Mouse (Mus musculus) embryo, embryonic 11 days (tissue): ENCODE results near the gene Asb2.

Experiments
- DNase-seq: peaks from one replicate; pipeline ENCODE4 v3.0.0-alpha.2; 2015

Asb2 gene

DNA sequence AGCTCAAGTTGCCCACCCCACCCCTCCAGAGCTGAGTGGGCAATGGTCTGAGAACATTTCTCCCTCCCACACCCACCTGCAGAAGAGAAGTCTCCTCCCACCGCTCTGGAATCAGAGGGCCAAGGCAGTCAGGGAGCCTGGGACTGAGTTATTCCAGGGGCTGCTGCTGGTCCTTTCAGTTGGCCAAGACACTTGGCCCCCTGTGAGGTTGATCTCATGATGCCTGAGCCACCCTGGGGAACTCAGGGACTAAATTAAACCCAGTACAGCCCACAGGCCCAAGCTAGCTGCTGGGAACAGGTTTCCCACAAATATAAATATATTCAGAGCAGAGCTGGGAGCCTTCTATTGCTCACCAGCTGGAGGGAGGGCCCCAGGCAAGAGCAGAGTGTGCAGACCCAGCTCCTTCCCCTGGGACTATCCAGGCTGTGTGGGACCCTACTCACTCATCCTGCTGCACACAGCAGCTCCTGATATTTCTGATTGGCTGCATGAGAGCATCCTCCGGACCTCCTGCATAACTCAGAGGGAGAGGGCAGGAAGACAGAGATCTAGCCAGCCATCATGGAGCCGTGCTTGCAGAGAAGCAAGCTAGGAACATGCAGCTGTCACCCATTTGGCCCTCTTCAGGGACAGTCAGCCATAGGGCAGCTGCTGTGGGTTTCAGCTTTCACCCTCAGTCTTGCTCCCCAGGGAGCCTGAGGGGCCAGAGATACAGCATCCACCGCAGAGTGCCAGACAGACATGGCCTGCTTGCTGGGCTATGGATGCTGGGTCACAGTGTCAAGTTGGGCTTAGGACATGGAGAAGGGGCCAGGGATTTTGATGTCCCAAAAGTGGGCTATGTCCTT, 3.4 kb upstream of the Asb2 start:
- DNase-seq = no peak

DNA sequence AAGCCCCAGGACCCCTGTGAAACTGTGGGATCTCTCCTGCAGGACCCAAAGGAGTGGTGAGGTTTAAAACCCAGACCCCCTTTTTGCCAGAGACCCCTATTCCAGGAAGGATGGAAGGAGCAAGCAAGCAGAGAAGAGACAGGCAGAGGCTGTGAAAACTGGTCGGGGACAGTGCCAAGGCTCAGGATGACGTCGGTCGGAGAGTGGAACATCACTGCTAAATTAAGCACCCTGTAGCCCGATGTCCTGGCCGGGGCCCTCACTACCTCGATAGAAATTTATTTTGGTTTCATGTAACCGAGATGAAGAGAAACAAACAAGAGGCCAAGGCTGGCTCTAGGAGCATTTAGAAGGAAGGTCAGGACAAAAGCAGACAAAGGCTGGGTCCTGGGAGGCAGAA, 2.4 kb upstream of the Asb2 start:
- no peak for DNase-seq

DNA sequence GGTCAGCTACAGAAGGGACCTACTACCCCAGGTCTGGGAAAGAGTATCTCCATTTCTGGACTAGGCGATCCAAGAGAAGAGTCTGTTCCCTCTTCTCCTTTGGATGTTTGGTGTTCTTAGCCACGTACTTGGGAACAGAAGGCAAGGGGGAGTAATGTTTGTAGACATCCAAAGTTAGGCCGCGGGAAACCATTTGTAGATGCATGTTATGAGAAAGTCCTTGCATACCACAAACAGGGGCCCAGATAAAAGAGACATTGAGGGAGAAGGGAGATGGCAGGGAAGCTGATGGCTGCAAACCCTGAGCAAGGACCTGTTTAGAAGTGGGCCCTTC, 581 bp upstream of the Asb2 start:
- no peak for DNase-seq

DNA sequence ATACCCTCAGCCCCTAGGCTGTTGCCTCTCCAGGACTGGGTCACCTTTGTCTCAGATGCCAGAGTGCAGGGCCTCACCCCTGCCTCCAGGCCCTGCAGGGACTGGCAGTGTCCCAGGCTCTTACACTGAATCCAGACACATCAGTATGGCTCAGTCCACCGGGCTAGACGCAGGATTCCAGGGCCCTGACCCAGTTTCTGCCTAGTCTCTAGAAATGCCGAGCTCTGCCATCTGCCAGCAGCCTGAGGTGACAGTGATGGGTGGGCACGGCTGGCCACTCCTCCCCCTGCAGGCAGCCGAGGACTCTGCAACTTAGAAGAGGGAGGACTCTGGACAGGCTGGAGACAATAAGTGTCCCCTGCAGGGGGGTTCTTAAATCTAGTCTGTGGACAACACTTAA, 2.3 kb downstream of the Asb2 start:
- peak; percentile 42 for DNase-seq

DNA sequence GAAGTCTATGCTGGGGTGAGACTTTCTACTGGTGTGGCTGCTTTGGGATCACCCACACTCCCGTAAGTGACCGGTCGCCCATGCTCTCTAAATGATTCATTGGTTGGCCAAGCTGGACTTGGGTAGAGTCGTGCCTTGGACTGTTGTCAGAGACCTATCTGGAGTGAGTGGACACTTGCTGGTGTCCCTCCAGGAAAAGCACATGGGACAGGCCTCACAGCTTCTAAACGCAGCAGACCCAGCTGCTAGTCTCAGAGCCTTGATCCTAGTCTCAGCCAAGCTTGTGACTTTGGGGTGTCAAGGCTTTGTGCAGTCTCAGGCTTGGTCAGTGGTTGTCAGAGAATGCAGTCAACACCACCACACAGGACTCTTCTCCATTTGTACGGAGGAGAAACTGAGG, 3.1 kb downstream of the Asb2 start:
- DNase-seq = no peak

DNA sequence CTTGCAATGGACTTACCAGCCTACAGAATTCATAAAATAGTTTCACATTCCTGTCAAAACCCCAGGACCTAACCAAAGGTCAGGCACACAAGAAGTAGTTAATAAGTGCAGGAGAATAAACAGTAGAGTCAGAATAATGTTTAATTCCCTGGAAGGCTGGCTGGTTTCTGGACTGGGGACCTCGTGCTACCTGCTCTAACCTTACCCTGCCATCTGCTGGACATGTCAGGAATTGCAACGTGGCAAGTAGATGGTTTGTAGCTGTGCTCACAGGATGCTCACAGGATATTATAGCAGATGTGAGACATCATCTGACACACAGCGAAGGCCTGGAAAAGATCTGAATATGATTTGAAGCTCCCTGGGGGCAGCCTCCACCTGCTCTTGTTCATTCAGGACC, 7.3 kb downstream of the Asb2 start:
- DNase-seq = peak; percentile 85

DNA sequence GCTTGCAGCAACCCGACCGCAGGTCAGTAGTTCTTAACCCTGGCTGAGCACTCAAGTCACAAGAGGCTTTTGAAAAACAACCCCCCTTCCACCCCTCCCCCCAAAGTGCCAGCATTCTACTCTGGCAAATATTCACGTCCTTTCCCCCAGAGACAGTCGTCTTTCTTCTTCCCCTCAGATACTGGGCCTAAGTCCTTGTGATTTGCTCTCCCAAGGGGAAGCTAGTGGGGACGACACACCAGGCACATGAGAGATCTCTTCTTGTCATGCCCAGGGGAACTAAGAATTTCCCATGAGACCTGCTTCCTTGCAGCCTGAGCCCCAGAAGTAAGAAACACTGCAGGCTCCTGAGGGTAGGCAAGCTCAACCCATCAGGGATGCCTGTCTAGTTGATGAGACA, 8.4 kb downstream of the Asb2 start:
- no peak for DNase-seq

DNA sequence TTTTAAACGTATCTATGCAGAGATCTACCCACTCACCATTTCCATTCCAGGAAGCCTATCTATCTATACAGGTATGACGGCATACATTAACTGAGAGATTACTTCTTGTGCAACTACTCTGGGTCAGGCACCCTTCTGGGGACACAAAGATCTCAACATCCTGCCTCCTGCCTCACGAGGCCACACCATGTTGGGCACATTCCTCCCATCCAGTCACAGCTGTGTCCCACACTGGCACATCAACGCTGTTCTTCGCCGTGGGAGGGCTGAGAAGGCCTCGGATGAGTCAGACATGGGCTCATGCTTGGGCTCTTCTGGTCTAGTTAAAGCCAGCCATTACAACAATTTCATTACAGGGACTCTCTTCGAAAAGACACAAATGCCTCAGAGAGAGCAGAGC, 8.9 kb downstream of the Asb2 start:
- DNase-seq = no peak

DNA sequence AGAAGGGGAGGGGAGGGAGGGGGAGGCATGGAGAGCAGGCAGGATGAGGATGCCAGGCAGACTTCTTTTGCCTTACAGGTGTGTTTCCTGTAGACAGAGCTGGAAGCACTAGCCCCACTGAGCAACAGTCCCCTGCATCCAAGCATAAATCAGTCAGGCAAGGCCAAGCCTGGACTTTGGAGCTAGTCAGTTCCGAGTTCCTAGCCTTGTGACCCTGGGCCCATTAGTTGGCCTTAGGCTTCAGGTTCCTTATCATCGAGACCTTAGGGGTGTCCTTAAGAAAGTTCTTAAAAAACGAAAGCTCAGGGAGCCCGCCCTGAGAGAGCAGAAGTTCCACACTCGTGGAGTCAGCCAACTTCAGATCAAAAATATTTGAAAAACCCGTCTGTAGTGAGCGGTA, 10.9 kb downstream of the Asb2 start:
- no peak for DNase-seq

DNA sequence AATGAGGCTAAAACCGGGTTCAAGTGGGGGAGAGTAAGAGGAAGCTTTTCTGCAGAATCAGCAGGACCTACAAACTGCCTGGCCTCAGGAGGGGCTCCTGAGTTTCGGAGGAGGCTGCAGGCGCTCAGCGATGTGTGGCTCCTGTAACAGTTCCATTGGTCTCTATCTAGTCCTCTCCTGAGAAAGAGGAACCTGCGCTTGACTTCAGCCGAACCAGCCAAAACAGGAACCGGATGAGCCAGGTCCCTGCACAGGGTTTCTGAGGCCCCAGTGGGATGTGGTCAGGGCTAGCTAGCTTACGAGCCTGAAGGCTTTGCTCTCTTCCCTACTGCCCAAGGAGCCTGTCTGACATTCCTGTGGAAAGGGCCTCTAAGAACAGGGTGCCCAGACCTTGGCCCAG, 12.3 kb downstream of the Asb2 start:
- DNase-seq = no peak

DNA sequence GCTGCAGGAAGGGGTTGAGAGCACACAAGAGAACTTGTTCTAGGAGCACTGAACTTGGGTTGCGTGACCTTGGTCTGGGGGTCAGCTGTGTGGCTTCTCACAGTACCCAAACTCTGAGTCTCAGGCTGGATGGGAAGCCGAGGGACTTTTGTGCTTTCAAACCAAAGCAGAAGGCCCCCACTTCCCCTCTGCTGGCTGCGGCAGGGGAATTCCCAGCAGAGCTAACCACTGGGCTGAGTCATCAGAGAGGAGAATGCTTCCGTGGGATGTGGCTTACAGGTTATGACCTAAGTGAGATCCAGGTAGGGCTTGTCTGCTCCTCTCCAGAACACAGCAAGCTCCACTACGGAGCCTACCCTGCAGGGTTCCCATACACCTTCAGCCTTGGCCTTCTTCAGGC, 14.6 kb downstream of the Asb2 start:
- DNase-seq = no peak

DNA sequence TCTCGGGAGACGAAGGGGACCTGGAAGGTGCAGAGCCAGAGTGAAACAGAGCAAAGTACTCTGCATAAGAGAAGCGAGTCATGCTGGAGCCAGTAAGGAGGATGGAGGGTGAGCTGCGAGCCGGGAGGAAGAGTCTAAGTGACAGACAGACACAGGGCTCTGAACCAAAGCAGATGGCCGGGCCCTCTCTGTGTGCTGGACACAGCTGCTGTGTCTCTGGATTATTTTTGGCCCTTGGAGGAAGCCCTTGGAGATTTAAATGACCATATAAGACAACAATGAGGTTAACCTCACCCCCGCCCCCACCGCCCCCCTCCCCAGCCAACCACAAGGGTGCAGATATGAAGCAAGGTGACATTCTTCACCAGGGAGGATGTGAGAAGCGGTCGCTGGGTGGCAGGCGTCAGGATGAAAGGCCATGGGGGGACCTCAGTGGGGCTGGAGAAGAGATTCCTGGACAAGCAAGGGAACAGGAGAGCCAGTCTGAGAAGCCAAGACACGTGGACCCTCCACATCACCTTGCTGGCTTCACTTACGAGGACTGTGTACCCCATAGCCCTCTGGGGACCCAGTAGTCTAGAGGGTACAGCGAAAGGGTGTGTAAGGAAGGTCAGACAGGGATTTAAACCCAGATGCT, 17.5 kb downstream of the Asb2 start:
- no peak for DNase-seq

DNA sequence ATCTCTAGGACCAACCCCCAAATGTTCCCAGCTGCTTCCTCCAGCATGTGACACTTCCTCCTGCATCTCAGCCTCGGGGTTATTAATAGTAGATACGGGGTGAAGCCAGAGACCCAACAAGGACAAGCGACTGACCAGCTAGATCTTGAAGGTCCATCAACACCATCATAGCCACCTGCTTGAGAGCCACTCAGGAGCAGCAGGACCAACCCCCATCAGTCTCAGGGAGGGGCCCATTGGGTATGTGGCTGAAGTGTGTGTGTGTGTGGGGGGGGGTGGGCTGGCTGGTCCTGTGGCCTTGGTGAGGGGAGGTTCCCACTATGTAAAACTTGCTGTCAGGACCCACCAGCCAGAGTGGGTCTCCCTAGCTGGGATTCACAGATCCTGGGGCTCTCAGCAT, 19.0 kb downstream of the Asb2 start:
- DNase-seq = no peak

DNA sequence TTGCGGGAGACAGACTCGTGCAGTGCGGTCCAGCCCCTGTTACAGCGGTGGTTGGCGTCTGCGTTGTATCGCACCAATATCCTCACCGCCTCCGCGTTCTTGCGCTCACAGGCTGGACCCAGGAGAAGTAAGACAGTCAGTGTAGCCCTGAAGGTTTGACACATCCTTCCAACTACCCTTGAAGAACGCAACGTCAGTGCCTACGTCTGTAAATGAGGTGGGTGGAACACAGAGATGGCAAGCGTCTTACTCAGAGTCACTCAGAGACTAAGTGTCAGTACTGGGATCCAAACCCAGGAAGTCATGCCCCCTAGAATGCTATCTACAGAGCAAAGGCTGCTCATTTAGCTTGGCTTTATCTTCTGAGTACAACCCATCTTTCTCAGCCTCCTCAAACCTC, 22.4 kb downstream of the Asb2 start:
- no peak for DNase-seq

DNA sequence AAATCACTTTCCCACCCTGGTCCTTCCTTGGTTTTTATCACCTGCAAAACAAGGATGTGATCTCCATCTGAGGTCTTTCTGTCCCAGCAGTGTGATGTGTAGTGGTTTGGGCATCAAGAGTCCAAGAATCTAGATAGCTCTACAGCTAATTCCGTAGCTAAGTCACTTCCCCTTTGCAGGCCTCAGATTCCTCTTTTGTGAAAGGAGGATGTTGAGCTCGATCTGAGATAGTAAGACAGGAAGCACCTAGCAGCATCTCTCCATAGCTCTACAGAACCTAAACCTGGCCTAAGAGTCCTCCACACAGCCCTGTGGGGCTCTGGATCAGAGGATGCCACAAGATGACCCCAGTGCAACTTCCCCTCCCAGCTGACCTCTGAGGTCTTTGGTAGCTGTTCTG, 22.9 kb downstream of the Asb2 start:
- no peak for DNase-seq

DNA sequence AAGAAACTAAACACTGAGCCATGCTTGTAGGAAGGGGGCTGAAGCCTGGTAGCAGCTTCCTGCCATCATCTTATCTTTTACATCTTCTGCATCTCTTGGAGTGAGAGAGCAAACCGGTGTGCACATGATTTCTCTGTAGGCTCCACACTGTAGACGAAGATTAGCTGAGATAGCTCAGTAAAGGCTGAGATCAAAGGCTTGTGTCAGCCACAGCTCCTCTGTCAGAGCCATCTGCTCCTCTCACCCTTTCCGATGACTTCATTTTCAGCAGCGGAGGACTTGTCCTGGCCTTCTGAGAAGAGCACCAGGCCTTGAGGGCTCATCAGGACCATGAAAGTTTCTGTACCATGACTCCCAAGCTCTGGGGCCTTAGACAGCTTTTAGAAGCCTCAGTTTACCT, 24.3 kb downstream of the Asb2 start:
- DNase-seq = no peak

DNA sequence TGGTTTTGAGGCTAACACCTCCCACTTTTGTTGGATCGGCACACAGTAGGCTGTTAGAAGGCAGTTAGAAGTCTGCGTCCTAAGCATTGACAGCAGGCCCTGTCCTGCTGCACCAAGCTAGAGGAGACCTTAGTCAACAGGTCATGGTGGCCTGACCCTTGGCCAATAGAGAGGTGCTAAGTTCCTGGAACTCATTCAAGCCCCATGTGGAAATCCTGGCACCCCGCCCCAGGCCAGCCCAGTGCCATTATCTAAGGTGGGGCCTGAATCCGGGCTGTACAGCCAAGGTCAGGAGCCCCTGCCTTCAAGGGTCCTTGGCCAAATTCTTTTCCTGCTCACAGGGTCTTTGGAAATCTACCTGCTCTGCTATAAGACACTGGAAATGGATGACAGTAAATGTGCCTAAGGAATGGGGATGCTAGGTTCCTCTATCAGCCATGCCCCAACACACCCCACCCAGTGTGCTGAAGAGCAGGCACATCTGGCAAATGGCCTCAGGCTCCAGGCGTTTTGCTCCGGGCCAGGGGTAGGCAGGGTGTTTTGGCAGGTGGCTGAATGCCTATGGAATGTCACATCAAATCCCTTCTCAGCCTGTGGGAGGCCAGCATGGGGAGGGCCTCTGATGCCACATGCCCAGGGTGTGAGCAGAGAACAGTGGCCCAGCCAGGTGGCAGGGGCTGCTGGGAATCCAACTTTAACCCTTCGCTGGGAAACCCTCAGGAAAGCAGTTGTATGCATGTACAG, 27.2 kb downstream of the Asb2 start:
- no peak for DNase-seq

DNA sequence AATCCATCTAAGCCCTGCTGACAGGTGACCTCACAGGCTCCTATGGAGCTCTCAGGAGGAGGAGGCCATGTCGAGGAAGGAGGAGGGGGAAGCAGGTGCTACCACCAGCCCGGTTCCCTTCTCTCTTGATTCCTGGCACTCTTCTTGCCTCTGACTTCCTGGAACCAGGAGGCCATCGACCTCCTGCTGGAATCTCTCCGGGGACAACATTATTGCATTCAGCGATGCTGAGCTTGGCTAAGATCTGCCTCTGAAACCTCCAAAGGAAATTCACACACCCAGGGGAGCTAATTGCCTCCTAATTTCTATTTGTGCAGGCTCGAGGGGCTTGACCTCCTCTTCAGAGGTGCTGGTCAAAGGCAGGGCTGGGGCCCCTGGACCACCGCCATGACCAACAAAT, 28.7 kb downstream of the Asb2 start:
- DNase-seq = peak; percentile 34

DNA sequence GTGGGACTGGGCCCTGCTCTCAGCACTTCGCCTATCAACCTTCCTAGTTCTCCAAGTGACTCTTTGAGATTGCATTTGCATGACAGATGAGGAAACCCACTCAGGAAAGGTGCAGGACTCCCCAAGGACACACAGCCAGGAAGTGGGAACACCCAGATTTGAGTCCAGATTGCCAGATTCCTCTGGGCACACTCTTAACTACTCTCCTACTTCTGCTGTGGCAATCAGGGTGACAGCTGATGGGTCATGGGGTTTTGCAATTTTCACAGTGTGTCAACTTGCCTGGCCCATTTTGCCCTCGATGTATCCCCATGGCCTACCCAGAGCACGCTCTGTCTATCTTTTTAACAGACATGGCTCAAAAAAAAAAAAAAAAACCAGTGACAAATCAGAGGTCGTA, 29.2 kb downstream of the Asb2 start:
- no peak for DNase-seq

DNA sequence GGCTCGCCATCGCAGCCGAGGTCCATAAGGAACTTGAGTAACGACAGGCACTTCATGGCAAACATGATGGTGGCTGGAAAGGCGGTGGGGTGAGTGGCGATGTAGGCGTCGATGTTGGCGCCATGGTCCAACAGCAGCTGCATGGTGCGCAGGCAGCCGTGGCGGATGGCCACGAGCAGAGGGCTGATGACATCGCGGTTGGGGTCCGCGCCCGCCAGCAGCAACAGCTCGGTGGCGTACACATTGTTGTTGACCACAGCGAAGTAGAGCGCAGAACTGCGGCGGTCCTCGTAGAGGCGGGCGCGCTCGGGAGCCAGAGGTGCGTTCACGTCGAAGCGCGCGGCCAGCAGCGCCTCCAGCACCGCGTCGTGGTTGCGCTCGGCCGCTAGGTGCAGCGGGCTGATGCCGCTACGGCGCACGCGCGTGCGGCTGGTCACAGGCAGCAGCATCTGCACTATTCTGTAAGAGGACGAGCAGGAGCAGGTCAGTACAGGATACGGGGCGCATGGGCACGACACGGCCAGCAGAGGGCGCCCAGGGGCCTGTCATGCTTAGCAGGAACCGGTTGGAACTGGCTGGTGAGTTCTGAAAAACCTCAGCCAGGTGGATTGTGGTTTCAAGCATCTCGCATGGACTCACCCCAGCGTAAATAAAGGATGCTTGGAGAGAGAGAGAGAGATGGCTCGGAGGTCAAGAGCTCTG, 30.5 kb downstream of the Asb2 start:
- DNase-seq = peak; percentile 94

DNA sequence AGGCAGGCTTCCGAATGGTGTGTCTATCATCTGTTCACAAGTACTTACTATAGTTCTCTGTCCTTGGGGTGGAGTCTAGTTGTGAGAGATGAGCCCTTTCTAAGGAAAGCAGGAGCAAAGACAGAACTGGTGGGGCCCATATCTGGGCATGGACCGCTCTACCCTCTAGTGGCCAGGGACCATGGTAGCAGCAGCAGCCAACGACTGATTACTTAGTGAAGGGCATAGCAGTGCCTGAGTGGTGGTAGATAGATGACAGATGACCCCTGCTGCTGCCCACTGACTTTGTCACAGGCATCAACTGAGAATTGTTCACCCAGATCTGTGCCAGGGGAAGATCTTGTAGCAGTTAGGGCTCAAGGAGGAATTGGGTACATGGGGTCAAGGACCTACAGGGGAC, 33.0 kb downstream of the Asb2 start:
- peak; percentile 56 for DNase-seq

DNA sequence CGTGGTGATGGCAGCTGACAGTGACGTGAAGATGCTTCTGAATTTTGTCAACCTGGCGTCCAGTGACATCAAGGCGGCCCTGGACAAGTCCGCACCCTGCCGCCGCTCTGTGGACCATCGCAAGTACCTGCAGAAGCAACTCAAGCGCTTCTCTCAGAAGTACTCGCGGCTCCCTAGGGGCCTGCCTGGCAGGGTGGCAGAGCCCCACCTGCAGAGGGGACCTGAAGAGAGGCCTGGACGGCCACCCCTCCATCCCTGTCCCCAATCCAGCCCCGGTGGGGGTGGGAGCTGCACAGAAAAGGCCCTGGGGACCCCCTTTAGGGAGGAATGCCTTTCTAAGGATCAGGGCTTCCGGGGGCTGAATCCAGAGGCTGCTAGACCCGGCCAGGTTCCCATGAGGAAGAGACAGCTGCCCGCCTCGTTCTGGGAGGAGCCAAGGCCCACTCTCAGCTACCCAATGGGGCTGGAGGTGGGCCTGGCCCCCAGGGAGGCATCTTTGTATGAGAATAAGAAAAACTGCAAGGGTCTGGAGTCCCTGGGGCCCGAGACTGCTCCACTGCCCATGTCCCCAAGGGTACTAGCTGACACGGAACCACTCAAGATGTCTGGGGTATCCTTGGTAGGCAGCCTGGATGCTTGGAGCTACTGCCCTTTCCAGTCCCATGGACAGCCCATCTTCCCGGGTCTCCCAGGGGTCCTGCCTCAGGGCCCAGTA, 39.8 kb downstream of the Asb2 start:
- DNase-seq = peak; percentile 29
